Mouse (Mus musculus) effector memory CD4-positive, alpha-beta T cell, adult 5 months (primary cell): ENCODE results near the gene Gm15517. TPM values are rescaled to one million over a fixed set of nuclear protein-coding genes. Genes with fewer than 3 reads are reported as not detected.

Experiments
- polyA plus RNA-seq: library from polyadenylated mRNA; unstranded; fragments of 100-300 nt; shearing (Covaris generic); gene quantifications from one replicate; pipeline ENCODE4 v1.2.1, GENCODE M21; 2017

The Gm15517 gene
- not detected for polyA plus RNA-seq

GRCm38 (mm10) chr7:44261147-44261546 is at the start of gene Gm15517:
TSS of gene Gm15517 (plus strand) at chr7:44261447.

DNA sequence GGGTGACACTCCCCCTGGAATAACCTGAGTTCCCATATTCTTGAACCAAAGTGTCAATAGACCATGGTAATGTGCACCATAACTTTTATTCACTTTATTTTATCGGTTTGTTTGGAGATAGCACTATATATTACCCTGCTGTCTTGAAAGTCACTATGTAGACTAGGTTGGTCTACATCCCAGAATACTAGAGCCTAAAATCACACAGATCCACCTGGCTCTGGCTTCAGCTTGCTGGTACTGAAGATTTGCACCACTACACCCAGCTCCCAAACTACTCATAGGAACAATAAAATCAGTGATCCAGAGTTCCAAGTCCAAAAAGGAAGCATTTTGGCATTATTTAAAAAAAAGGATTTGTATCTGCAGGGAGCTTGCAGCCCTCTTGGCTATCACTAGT is 45.6 kb upstream of the Gm15517 start, which contains the start of gene Klk1b5:
Gene Klk1b5, plus strand, starts transcription at position 301 of the 400 bp plus-strand sequence.

DNA sequence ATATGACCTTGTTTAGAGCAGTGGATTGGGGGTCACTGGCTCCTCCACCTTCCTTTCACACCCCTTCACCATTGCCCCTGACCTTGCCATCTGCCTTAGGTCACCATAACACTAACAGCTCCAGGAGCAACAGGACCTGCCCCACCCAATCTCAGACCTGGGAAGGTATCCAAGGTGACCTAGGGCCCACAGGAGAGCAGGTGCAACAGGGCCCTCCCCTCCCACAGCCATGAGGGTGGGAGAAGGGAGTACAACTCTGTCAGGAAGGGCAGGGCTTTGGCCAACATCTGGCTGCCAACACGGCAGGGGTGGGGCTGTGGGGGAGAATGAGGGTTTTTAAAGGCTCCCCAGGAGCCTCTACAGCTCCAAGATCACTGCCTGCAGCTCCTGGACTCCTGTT is 36.2 kb upstream of the Gm15517 start, which contains the start of gene Klk1:
Gene Klk1, plus strand, starts transcription at position 285 of the 400 bp plus-strand sequence.

GRCm38 (mm10) chr7:44235909-44236308 is 25.3 kb upstream of the Gm15517 start, which contains the start of gene Gm36864:
TSS of gene Gm36864 (plus strand) at chr7:44236177.

GRCm38 (mm10) chr7:44246055-44246983 is 14.9 kb upstream of the Gm15517 start, which contains the start of the genes 1700028J19Rik and 2410002F23Rik:
TSS of gene 1700028J19Rik (minus strand) at chr7:44246695.
TSS of gene 2410002F23Rik (plus strand) at chr7:44246722.

DNA sequence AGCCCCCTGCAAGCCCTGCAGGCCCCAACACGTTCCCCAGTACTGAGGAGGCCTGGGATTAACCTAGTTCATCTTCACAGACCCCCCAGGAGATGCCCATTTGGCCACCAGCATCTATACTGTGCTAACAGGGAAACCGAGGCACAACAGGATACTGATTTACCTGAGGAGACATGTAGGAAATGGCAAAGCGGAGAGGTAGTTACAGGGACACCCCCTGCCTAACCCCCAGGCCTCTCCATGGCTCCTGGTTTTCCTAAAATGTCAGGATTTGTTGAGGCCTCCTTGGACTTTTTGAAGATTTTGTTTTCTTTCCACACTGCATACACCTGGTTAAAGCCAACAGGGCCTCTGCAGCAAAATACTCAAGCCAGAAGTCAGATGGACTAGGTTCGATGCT is 4.0 kb upstream of the Gm15517 start, which contains the start of gene Acp4:
Gene Acp4, minus strand, starts transcription at position 101 of the 400 bp plus-strand sequence.

GRCm38 (mm10) chr7:44306516-44307240 is 45.4 kb downstream of the Gm15517 start, which contains the start of gene Clec11a:
TSS of gene Clec11a (minus strand) at chr7:44306902.

GRCm38 (mm10) chr7:44309475-44310284 is 48.4 kb downstream of the Gm15517 start, which contains the start of gene Shank1:
TSS of gene Shank1 (plus strand) at chr7:44310253.

Other genes with a start within 250 kb of the Gm15517 start
- not detected for gene Klk1b26, start 249.3 kb upstream of the Gm15517 start, polyA plus RNA-seq
- gene Klk1b27, start 209.2 kb upstream of the Gm15517 start, polyA plus RNA-seq: not detected
- gene Klk1b21, start 159.1 kb upstream of the Gm15517 start, polyA plus RNA-seq: not detected
- gene Klk1b22, start 148.8 kb upstream of the Gm15517 start, polyA plus RNA-seq: not detected
- gene Klk1b16, start 124.7 kb upstream of the Gm15517 start, polyA plus RNA-seq: not detected
- not detected for gene Klk1b24, start 73.2 kb upstream of the Gm15517 start, polyA plus RNA-seq
- not detected for gene Klk1b3, start 63.3 kb upstream of the Gm15517 start, polyA plus RNA-seq
- not detected for gene Klk1b4, start 54.0 kb upstream of the Gm15517 start, polyA plus RNA-seq
- not detected for gene Klk1b5, start 45.5 kb upstream of the Gm15517 start, polyA plus RNA-seq
- not detected for gene Klk1, start 36.1 kb upstream of the Gm15517 start, polyA plus RNA-seq
- not detected for gene Gm36864, start 25.3 kb upstream of the Gm15517 start, polyA plus RNA-seq
- 0.85 TPM for gene 1700028J19Rik, start 14.8 kb upstream of the Gm15517 start, polyA plus RNA-seq
- gene 2410002F23Rik, start 14.7 kb upstream of the Gm15517 start, polyA plus RNA-seq: 192 TPM
- not detected for gene Acp4, start 4.1 kb upstream of the Gm15517 start, polyA plus RNA-seq
- 0.12 TPM for gene Clec11a, start 45.5 kb downstream of the Gm15517 start, polyA plus RNA-seq
- gene Shank1, start 48.8 kb downstream of the Gm15517 start, polyA plus RNA-seq: 0.47 TPM
- 0.77 TPM for gene Syt3, start 122.7 kb downstream of the Gm15517 start, polyA plus RNA-seq
- gene 1700008O03Rik, start 124.4 kb downstream of the Gm15517 start, polyA plus RNA-seq: not detected
- not detected for gene Lrrc4b, start 167.6 kb downstream of the Gm15517 start, polyA plus RNA-seq
- gene Aspdh, start 203.9 kb downstream of the Gm15517 start, polyA plus RNA-seq: not detected
- gene Josd2, start 206.5 kb downstream of the Gm15517 start, polyA plus RNA-seq: 71.6 TPM
- 178 TPM for gene Emc10, start 235.1 kb downstream of the Gm15517 start, polyA plus RNA-seq
- gene Fam71e1, start 235.1 kb downstream of the Gm15517 start, polyA plus RNA-seq: 1.00 TPM